Mouse (Mus musculus) lung, embryonic 15.5 days (tissue): ENCODE results near the gene Cog3. TPM values are rescaled to one million over a fixed set of nuclear protein-coding genes. Genes with fewer than 3 reads are reported as not detected.

Source experiments
- ATAC-seq: fragments of 200-750 bp; cut with Nextera tagmentation; 2 replicates; pipeline ENCODE4 v1.8.0; 2017; ENCODE audit warnings: moderate number of reproducible peaks, borderline replicate concordance; ENCODE audit not compliant: low FRiP score, low TSS enrichment; ENCODE audit errors: extremely low read depth
- H3K27ac ChIP-seq: fragments of 300-500 bp; sonication (generic); 2 replicates; pipeline ENCODE4 v1.5.1; 2015; ENCODE audit warnings: moderate library complexity, mild to moderate bottlenecking, inconsistent platforms
- H3K27me3 ChIP-seq: fragments of 300-500 bp; sonication (generic); 2 replicates; pipeline ENCODE4 v1.6.1; 2015; ENCODE audit warnings: inconsistent platforms
- H3K36me3 ChIP-seq: fragments of 300-500 bp; sonication (generic); 2 replicates; pipeline ENCODE4 v1.6.1; 2015; ENCODE audit warnings: inconsistent platforms
- H3K4me1 ChIP-seq: fragments of 300-500 bp; sonication (generic); 2 replicates; pipeline ENCODE4 v1.6.1; 2015; ENCODE audit warnings: inconsistent platforms
- H3K4me2 ChIP-seq: fragments of 300-500 bp; sonication (generic); 2 replicates; pipeline ENCODE4 v1.6.1; 2015; ENCODE audit warnings: inconsistent platforms, mild to moderate bottlenecking, moderate library complexity
- H3K4me3 ChIP-seq: fragments of 300-500 bp; sonication (generic); 2 replicates; pipeline ENCODE4 v1.5.1; 2015; ENCODE audit warnings: mild to moderate bottlenecking, inconsistent platforms
- H3K9ac ChIP-seq: fragments of 300-500 bp; sonication (generic); 2 replicates; pipeline ENCODE4 v1.6.1; 2015; ENCODE audit warnings: inconsistent platforms
- H3K9me3 ChIP-seq: fragments of 300-500 bp; sonication (generic); 2 replicates; pipeline ENCODE4 v1.6.1; 2016; ENCODE audit warnings: inconsistent platforms
- WGBS: fragments of 180-500 bp; shearing (Covaris S2); methylation state at CpG from one replicate; pipeline ENCODE4 v1.1.7; 2015; 5-methylcytosine and 5-hydroxymethylcytosine counted together
- polyA plus RNA-seq: library from polyadenylated mRNA; unstranded; fragments of >200 nt; fragmentation: Nextera tagmentation; extraction: Ambion mirVana; gene quantifications from 2 replicates; pipeline ENCODE4 v1.2.1, GENCODE M21; 2015

Cog3 gene
- polyA plus RNA-seq, 1 experiment from 2014 or later: 20.9 TPM

DNA sequence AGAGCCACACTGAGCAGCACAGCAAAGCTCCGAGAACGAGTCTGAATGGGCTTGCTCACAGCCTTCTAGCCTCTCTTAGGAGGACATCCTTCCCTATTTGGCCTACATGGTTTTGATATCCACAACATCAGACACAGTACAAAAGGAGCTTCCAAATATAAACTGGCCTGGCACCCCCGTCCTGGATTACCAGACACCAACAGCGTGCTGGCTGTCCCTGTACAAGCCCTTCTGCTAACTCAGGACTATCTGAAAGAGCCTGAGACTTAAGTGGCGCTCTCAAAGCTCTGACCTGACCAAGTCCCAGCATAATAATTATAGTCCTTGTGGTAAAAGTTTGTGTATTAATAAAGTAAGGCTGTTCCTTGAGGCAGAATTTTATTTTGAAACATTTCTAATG is 34.2 kb downstream of the Cog3 start:
- H3K36me3 ChIP-seq: peaks cover 75% of the 10 kb centered on the region
- H3K9ac ChIP-seq: no peak overlapping the region
- no peaks in the 10 kb centered on the region for H3K27me3 ChIP-seq
- H3K9me3 ChIP-seq: no peaks in the 10 kb centered on the region
- 89% methylated on average over 5 of the region's 5 CpGs for WGBS
- H3K4me1 ChIP-seq: no peaks in the 10 kb centered on the region
- ATAC-seq: no peak
- no peak overlapping the region for H3K4me3 ChIP-seq
- H3K27ac ChIP-seq: no peak overlapping the region
- H3K4me2 ChIP-seq: no peak overlapping the region

DNA sequence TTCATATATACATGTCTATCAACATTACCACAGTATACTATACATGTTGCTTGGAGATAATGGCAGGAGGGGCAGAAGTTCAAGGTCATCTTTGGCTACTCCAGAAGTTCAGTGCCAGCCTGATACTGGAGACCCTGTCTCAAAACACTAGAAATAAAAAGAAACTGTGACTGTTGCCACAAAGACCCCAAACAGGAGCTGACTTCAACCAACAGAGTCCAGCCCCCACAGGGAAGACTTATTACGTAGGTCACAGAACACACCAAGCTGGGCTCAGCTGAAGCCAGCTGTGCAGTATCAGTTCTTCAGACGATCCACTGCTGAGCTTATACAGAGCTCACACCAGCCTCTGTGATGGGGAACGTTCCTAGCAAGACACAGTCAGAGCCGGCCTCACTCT is 37.9 kb downstream of the Cog3 start:
- no peak overlapping the region for H3K9ac ChIP-seq

DNA sequence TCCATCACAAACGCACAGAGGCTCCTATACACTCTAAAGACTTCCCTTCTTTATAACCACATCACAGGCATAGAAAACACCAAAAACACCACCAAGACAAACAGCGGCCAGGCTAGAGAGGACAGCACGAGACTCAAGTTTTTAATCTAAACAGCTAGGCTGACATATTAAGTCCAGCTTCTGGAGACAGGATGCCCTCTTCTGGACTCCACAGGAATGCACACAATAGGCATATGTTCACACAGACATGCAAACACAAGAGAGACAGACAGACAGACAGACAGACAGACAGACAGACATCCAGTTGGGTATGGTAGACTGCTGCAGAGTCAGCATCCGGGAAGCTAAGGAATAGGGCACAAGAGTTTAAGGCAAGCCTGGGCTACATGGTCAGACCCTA is 40.7 kb downstream of the Cog3 start:
- Histone ChIP-seq H3K4me3 (no peak overlapping the region), H3K27ac (no peak overlapping the region), H3K4me1 (no peaks in the 10 kb centered on the region), H3K9ac (no peak overlapping the region), H3K27me3 (no peaks in the 10 kb centered on the region), H3K36me3 (peaks cover 78% of the 10 kb centered on the region), H3K9me3 (no peaks in the 10 kb centered on the region), H3K4me2 (no peak overlapping the region)
- 73% methylated on average over 4 of the region's 4 CpGs for WGBS
- ATAC-seq: no peak

More for the DNA sequence above, 37.9 kb downstream of the Cog3 start:
- 89% methylated on average over 4 of the region's 4 CpGs for WGBS
- Histone ChIP-seq H3K27ac (no peak overlapping the region), H3K27me3 (no peaks in the 10 kb centered on the region), H3K36me3 (peaks cover 80% of the 10 kb centered on the region), H3K4me2 (no peak overlapping the region), H3K4me3 (no peak overlapping the region), H3K9me3 (no peaks in the 10 kb centered on the region), H3K4me1 (no peaks in the 10 kb centered on the region)
- ATAC-seq: no peak

DNA sequence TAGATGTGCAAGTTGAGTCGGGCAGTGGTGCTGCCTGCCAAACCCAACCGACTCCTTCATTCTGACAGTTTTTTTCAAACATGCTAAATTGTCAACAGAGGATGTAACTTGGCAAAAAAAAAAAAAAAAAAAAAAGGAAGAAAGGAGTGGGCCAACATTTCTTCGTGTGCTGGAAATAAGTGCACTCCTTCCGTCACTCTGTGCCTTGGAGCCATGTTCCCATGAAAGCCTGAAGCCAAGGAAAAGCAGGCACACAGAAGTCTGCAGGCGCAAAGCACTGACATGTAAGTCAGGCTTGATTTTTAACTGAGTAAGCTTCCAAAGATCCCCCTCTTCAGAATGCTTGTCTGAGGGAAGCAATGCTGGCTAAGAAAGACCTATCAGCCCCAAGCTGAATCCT is 41.6 kb downstream of the Cog3 start:
- Histone ChIP-seq H3K9ac (no peak overlapping the region), H3K4me3 (no peak overlapping the region), H3K9me3 (no peaks in the 10 kb centered on the region), H3K27ac (no peak overlapping the region), H3K4me2 (no peak overlapping the region), H3K4me1 (no peaks in the 10 kb centered on the region), H3K27me3 (no peaks in the 10 kb centered on the region), H3K36me3 (peaks cover 71% of the 10 kb centered on the region)
- ATAC-seq: no peak
- 65% methylated on average over 5 of the region's 5 CpGs for WGBS

DNA sequence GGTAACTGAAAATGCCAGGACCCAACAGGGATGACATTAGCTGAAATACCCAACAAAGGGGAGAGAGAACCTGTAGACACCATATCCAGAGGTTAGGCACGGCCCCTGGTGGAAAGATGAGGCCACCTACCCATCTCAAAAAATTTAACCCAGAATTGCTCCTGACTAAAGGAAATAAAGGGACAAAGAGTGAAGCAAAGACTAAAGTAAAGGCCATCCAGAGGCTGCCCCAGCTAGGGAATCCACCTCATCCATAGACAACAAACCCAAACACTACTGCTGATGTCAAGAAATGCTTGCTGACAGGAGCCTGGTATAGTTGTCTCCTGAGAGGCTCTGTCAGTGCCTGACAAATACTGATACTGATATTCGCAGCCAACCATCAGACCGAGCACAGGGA is 42.6 kb downstream of the Cog3 start:
- H3K36me3 ChIP-seq: peaks cover 70% of the 10 kb centered on the region
- H3K9ac ChIP-seq: no peak overlapping the region
- no peaks in the 10 kb centered on the region for H3K4me1 ChIP-seq
- H3K27ac ChIP-seq: no peak overlapping the region
- no peak overlapping the region for H3K4me3 ChIP-seq
- H3K9me3 ChIP-seq: no peaks in the 10 kb centered on the region
- H3K4me2 ChIP-seq: no peak overlapping the region
- no peaks in the 10 kb centered on the region for H3K27me3 ChIP-seq
- ATAC-seq: no peak
- 95% methylated on average over 3 of the region's 3 CpGs for WGBS

DNA sequence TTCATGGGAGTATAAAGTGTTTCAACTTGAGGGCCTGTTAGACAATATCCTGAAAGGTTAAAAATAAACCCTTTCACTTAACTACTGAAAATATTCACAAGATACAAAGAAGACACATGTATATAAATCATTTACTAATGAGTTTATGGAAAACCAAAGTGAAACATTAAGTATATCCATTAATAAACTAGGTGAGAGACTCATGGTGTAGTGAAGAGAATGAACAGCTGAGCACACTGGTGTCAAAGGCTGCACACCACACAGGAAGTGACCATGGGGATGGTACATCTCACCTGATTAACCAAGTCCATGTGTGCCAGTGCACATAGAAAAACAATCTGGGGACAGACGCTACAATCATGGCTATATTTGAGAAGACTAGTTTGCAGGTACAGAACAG is 45.3 kb downstream of the Cog3 start:
- no peak overlapping the region for H3K4me3 ChIP-seq
- no peak overlapping the region for H3K27ac ChIP-seq
- H3K4me1 ChIP-seq: no peaks in the 10 kb centered on the region
- no peak for ATAC-seq
- H3K9me3 ChIP-seq: no peaks in the 10 kb centered on the region
- H3K4me2 ChIP-seq: no peak overlapping the region
- 82% methylated on average over 1 of the region's 1 CpGs for WGBS
- no peaks in the 10 kb centered on the region for H3K27me3 ChIP-seq
- no peak overlapping the region for H3K9ac ChIP-seq
- peaks cover 62% of the 10 kb centered on the region for H3K36me3 ChIP-seq

DNA sequence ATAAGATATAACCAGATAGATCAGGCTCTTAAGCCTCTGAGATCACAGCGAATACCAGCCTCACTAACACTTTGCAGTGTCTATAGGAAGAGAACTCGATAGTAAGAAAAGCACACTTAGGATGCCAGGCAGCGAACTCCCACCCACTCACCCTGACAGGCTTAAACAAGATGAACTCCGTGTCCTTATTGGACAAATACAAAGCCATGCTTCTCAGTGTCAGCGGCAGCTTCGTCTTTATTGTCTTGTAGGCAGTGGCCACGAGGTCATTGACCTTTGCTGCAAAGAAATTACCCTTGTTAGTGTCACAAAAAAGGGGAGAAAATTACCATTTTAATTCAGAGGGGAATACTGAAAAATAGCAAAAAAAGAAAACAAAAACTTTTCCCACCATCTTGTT is 46.5 kb downstream of the Cog3 start:
- WGBS: 75% methylated on average over 7 of the region's 7 CpGs
- H3K4me2 ChIP-seq: no peak overlapping the region
- H3K4me3 ChIP-seq: no peak overlapping the region
- no peaks in the 10 kb centered on the region for H3K9me3 ChIP-seq
- H3K4me1 ChIP-seq: no peaks in the 10 kb centered on the region
- no peak overlapping the region for H3K27ac ChIP-seq
- peaks cover 65% of the 10 kb centered on the region for H3K36me3 ChIP-seq
- ATAC-seq: no peak
- H3K27me3 ChIP-seq: no peaks in the 10 kb centered on the region
- H3K9ac ChIP-seq: no peak overlapping the region

DNA sequence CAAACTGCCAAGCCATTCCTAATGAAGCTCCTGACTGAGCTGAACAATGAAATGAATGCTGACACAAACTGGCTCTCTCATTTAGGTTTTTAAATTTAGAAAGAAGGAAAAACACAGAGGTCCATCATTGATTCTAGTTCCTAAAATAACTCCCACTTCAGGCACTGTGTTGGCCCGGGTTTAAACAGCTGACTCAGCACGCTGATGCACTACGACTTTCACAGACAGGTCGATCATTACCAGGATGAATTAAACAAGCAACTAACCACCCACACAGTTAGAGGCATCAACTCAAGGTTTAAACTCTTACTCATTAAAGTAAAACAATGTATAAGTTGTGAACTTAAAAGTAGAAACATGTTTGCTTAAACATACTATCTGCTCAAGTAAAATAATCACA is 47.7 kb downstream of the Cog3 start:
- 86% methylated on average over 4 of the region's 4 CpGs for WGBS
- ATAC-seq: no peak
- no peak overlapping the region for H3K4me3 ChIP-seq
- H3K4me1 ChIP-seq: no peaks in the 10 kb centered on the region
- no peak overlapping the region for H3K4me2 ChIP-seq
- peaks cover 59% of the 10 kb centered on the region for H3K36me3 ChIP-seq
- H3K9me3 ChIP-seq: no peaks in the 10 kb centered on the region
- H3K9ac ChIP-seq: no peak overlapping the region
- no peaks in the 10 kb centered on the region for H3K27me3 ChIP-seq
- H3K27ac ChIP-seq: no peak overlapping the region

DNA sequence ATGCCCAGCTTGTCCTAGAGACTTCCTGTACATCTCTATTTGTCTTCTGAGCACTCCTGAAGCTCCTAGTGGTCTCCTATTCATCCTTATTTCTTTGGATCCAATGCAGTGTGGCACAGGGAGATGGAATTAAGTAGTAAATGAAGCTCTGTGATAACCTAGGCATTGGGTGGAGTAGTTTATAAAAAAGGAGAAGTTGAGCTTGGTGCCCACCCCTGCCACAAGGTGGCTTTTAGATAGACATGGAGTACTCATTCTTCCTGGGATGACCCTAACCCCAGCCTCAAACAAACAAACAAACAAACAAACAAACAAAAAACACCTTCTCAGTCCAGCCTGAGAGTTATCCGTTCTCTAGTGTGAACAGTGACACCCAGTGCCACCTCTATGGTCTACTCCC is 56.4 kb downstream of the Cog3 start:
- no peaks in the 10 kb centered on the region for H3K27me3 ChIP-seq
- no peaks in the 10 kb centered on the region for H3K9me3 ChIP-seq
- no peaks in the 10 kb centered on the region for H3K4me1 ChIP-seq
- WGBS: 67% methylated on average over 1 of the region's 1 CpGs
- ATAC-seq: no peak
- H3K9ac ChIP-seq: no peak overlapping the region
- 0 out of 2 replicates have a peak, but pooled peaks cover 3% of the 10 kb centered on the region for H3K36me3 ChIP-seq
- H3K4me2 ChIP-seq: no peak overlapping the region
- no peak overlapping the region for H3K27ac ChIP-seq
- no peak overlapping the region for H3K4me3 ChIP-seq

DNA sequence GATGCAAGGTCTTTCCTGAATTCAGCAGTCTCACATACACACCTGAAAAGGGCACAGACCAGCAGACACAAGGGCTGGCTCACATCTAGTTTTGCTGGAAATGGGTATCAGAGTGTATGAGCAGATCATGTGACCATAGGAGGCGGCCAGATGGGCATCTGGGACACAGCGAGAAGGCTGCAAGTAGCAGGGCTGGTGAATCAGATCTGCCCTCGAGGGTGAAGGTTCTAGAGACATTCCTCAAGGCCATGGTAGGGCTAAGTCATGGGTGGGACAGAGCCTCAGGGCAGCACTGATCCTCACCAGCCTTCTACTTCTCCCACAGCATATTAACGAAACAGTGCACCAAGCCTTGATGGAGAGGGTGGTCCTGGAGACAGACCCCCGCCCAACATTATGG is 58.2 kb downstream of the Cog3 start:
- no peak overlapping the region for H3K9ac ChIP-seq
- H3K27ac ChIP-seq: no peak overlapping the region
- H3K4me2 ChIP-seq: no peak overlapping the region
- no peaks in the 10 kb centered on the region for H3K9me3 ChIP-seq
- no peak for ATAC-seq
- no peaks in the 10 kb centered on the region for H3K36me3 ChIP-seq
- WGBS: 76% methylated on average over 5 of the region's 5 CpGs
- no peak overlapping the region for H3K4me3 ChIP-seq
- H3K4me1 ChIP-seq: no peaks in the 10 kb centered on the region
- no peaks in the 10 kb centered on the region for H3K27me3 ChIP-seq

DNA sequence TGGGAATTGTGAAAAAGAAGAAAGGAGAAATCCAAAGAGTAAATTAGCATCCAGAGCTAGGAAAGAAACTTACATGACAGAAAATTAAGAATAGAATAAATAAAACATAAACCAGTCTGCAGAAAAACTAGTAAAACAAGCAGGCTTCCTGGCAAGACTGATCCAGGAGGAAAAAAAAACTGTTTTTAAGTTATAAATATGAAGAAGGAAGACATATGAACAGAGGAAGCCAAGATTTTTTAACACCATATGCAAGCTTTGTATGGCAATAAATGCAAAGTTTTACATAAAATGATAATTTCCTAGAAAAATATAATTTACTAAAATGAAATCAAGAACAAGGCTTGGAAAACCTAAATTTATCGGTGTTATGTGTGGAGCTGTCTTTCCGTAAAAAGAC is 63.9 kb downstream of the Cog3 start:
- Histone ChIP-seq H3K36me3 (no peaks in the 10 kb centered on the region), H3K9me3 (no peaks in the 10 kb centered on the region), H3K4me1 (no peaks in the 10 kb centered on the region), H3K9ac (no peak overlapping the region), H3K4me3 (no peak overlapping the region), H3K4me2 (no peak overlapping the region), H3K27ac (no peak overlapping the region), H3K27me3 (no peaks in the 10 kb centered on the region)
- WGBS: 90% methylated on average over 2 of the region's 2 CpGs
- ATAC-seq: no peak

DNA sequence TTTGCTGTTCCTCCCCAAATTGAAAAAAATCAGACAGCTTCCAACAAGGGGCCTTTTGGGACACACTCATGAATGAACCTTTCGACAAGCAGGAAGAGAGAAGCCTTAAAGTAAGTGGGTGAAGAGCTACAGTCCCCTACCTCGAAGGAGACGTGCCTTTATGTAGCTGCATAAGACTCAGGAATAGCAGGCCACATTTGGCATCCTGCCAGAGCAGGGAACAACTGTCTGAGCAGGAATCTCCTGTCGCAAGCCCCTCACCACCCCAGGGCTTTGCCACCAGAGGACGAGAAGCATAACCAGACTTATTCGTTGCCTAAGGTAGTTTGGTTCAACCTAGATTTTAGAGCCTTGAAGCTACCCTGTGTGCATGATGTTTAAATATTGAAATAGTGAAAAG is 78.0 kb downstream of the Cog3 start:
- H3K9ac ChIP-seq: no peak overlapping the region
- ATAC-seq: no peak
- H3K4me2 ChIP-seq: no peak overlapping the region
- WGBS: 45% methylated on average over 6 of the region's 6 CpGs
- no peaks in the 10 kb centered on the region for H3K9me3 ChIP-seq
- no peak overlapping the region for H3K4me3 ChIP-seq
- H3K36me3 ChIP-seq: no peaks in the 10 kb centered on the region
- H3K27me3 ChIP-seq: no peaks in the 10 kb centered on the region
- no peaks in the 10 kb centered on the region for H3K4me1 ChIP-seq
- H3K27ac ChIP-seq: no peak overlapping the region

DNA sequence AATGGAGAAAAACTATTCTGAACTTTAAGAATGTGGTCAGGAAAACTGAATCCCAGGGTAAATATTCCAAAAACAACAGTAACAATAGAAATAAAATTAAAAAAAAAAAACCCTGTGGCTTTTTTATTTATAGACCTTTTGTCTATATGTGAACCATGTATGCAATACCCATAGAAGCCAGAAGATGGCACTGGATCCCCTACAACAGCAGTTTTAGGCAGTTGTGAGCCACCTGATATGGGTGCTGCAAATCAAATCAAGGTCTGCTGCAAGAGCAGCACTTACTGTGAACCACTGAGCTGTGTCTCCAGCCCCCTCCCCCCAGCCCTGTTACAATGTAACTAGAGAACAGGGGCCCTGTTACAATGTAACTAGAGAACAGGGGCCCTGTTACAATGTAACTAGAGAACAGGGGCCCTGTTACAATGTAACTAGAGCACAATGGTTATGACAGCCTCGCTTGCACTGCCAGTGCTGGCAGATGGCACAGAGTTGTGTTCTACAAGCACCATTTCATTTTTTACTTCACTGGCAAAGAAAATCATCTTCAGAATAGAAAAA is 85.2 kb downstream of the Cog3 start:
- H3K9me3 ChIP-seq: no peaks in the 10 kb centered on the region
- no peaks in the 10 kb centered on the region for H3K4me1 ChIP-seq
- no peaks in the 10 kb centered on the region for H3K36me3 ChIP-seq
- H3K4me3 ChIP-seq: no peak overlapping the region
- ATAC-seq: no peak
- WGBS: 66% methylated on average over 1 of the region's 1 CpGs
- H3K4me2 ChIP-seq: no peak overlapping the region
- no peak overlapping the region for H3K9ac ChIP-seq
- H3K27ac ChIP-seq: no peak overlapping the region
- no peaks in the 10 kb centered on the region for H3K27me3 ChIP-seq
